25 mouse cellular contexts compared by ENCODE assay signal in genomic region chr16:11245767-11246166, GRCm38 (mm10). TPM values are rescaled to one million over a fixed set of nuclear protein-coding genes. Genes with fewer than 3 reads are reported as not detected.
DNase-seq lines count a peak whose midpoint lies in the region; ATAC-seq and TF ChIP-seq lines count a peak whose summit lies in the region.
"Had no signal": no experiment of that assay in that cellular context is flagged by ENCODE, and none has a peak within 500 bp of the region (broad histone marks: within the 10 kb centered on the region; RNA-seq: fewer than 3 reads in every experiment).

No protein-coding gene starts in this region.

- H3K4me3 ChIP-seq in intestine, embryonic 16.5 days (ENCODE audit: low read length) = no peak overlapping the region
- no peak overlapping the region for H3K4me3 ChIP-seq in intestine, embryonic 15.5 days (replicated peaks)
- H3K4me3 ChIP-seq in CH12.LX (replicated peaks in 1 of 3; ENCODE audit: low read depth in 2 of 3, low read length in 2 of 3, poor library complexity in 1 of 3) = no peak overlapping the region
- H3K4me3 ChIP-seq in ES-Bruce4 (ENCODE audit: low read depth, low read length) = peak overlapping the region; percentile 3; the same call in 1 of the 2 replicates
- H3K4me3 ChIP-seq in intestine, postnatal 0 days (ENCODE audit: low read depth, low read length) = no peak overlapping the region
- H3K4me3 ChIP-seq: embryonic facial prominence, embryonic 10.5 days; embryonic facial prominence, embryonic 12.5 days; forebrain, embryonic 13.5 days; forebrain, embryonic 15.5 days had no signal

- in situ Hi-C loops in CH12.LX (cut with MboI; ENCODE audit: low pct_ligation_motif_present, low pct_unique_long_range_greater_than_20kb, low sequenced_read_pairs) = no loop called here

- TF ChIP-seq EP300 in CH12.LX (IDR thresholded peaks at IDR 0.05; ENCODE audit: low read length) (no peak), ES-Bruce4 (IDR thresholded peaks at IDR 0.05; ENCODE audit: insufficient read depth, low read depth, low read length) (no peak)

- 0 out of 2 replicates have a peak, but pooled peaks have one; percentile 56 for ATAC-seq in intestine, embryonic 16.5 days
- ATAC-seq in intestine, embryonic 15.5 days = no peak
- ATAC-seq in intestine, postnatal 0 days = peak; percentile 73
- ATAC-seq: activated CD4-positive, CD25-positive, alpha-beta regulatory T cell, adult 4 months; CD4-positive, CD25-positive, alpha-beta regulatory T cell, adult 4 months; forebrain, embryonic 13.5 days; forebrain, embryonic 15.5 days; forebrain, postnatal 0 days; Patski had no signal

- H3K4me1 ChIP-seq in intestine, embryonic 16.5 days (ENCODE audit: control insufficient read depth, insufficient read depth, low read length) = peaks cover 15% of the 10 kb centered on the region
- H3K4me1 ChIP-seq in intestine, embryonic 15.5 days (replicated peaks) = 0 out of 2 replicates have a peak, but pooled peaks cover 3% of the 10 kb centered on the region
- H3K4me1 ChIP-seq in CH12.LX (ENCODE audit: control insufficient read depth in 1 of 2, insufficient read depth in 2 of 2) = peaks cover 2 to 41% of the 10 kb centered on the region in 2 experiments; a peak in 3 of 4 replicates
- H3K4me1 ChIP-seq in ES-Bruce4 (ENCODE audit: control insufficient read depth, insufficient read depth, low read length) = no peaks in the 10 kb centered on the region
- H3K4me1 ChIP-seq in intestine, postnatal 0 days (replicated peaks; ENCODE audit: control insufficient read depth, insufficient read depth, low read length) = no peaks in the 10 kb centered on the region
- H3K4me1 ChIP-seq: embryonic facial prominence, embryonic 10.5 days; embryonic facial prominence, embryonic 12.5 days had no signal

- H3K4me2 ChIP-seq in intestine, embryonic 16.5 days (ENCODE audit: low read depth, low read length) = no peak overlapping the region
- H3K4me2 ChIP-seq in intestine, embryonic 15.5 days (replicated peaks) = no peak overlapping the region
- H3K4me2 ChIP-seq in CH12.LX (ENCODE audit: insufficient read depth, low read depth, poor library complexity, severe bottlenecking) = no peak overlapping the region
- H3K4me2 ChIP-seq in intestine, postnatal 0 days (replicated peaks; ENCODE audit: low read depth) = no peak overlapping the region
- H3K4me2 ChIP-seq: embryonic facial prominence, embryonic 12.5 days; forebrain, embryonic 13.5 days; forebrain, embryonic 15.5 days had no signal

- H3K27me3 ChIP-seq in intestine, embryonic 16.5 days (replicated peaks; ENCODE audit: control insufficient read depth, insufficient read depth, low read length) = no peaks in the 10 kb centered on the region
- H3K27me3 ChIP-seq in intestine, embryonic 15.5 days (replicated peaks) = no peaks in the 10 kb centered on the region
- no peaks in the 10 kb centered on the region for H3K27me3 ChIP-seq in CH12.LX (replicated peaks)
- no peaks in the 10 kb centered on the region for H3K27me3 ChIP-seq in ES-Bruce4 (ENCODE audit: control insufficient read depth, insufficient read depth, low read length, poor library complexity, severe bottlenecking)
- no peaks in the 10 kb centered on the region for H3K27me3 ChIP-seq in intestine, postnatal 0 days (replicated peaks; ENCODE audit: control insufficient read depth, insufficient read depth, low read length)
- H3K27me3 ChIP-seq: embryonic facial prominence, embryonic 12.5 days; forebrain, embryonic 13.5 days; forebrain, embryonic 15.5 days; Patski had no signal

- DNase-seq in CH12.LX (ENCODE audit: extremely low read depth) = no peak
- no peak for DNase-seq in urinary bladder, postnatal 14 days (ENCODE audit: low spot score)
- no peak for DNase-seq in adrenal gland, adult 18-20 months (ENCODE audit: low spot score in 2 of 2)
- DNase-seq: adrenal gland, adult 2 months; adrenal gland, postnatal 10 days; adrenal gland, postnatal 25 days; B cell, adult 2 months; cerebellum, adult 11 months; cerebellum, adult 18-20 months; cerebellum, adult 8-10 months; cerebellum, postnatal 10 days; cerebellum, postnatal 25 days; forebrain, postnatal 0 days had no signal

- no peak overlapping the region for H3K27ac ChIP-seq in intestine, embryonic 16.5 days (ENCODE audit: low read length)
- H3K27ac ChIP-seq in intestine, embryonic 15.5 days = no peak overlapping the region
- peak overlapping the region; percentile 24; the same call in 1 of the 2 replicates for H3K27ac ChIP-seq in CH12.LX (ENCODE audit: insufficient read depth, low read depth)
- no peak overlapping the region for H3K27ac ChIP-seq in ES-Bruce4 (ENCODE audit: insufficient read depth, low read length)
- no peak overlapping the region for H3K27ac ChIP-seq in intestine, postnatal 0 days (ENCODE audit: low read depth, low read length)
- H3K27ac ChIP-seq: embryonic facial prominence, embryonic 10.5 days; embryonic facial prominence, embryonic 12.5 days; forebrain, embryonic 13.5 days; forebrain, embryonic 15.5 days had no signal

- WGBS in intestine, embryonic 16.5 days = 69% methylated on average over 9 of the region's 9 CpGs
- 72% methylated on average over 9 of the region's 9 CpGs for WGBS in intestine, embryonic 15.5 days
- WGBS in intestine, postnatal 0 days = 48% methylated on average over 9 of the region's 9 CpGs

- H3K36me3 ChIP-seq in intestine, embryonic 16.5 days (ENCODE audit: control insufficient read depth, insufficient read depth, low read length) = no peaks in the 10 kb centered on the region
- H3K36me3 ChIP-seq in intestine, embryonic 15.5 days = no peaks in the 10 kb centered on the region
- H3K36me3 ChIP-seq in CH12.LX (replicated peaks in 1 of 2; ENCODE audit: control insufficient read depth in 1 of 2, insufficient read depth in 1 of 2, low read length in 1 of 2) = peaks cover 4 to 60% of the 10 kb centered on the region in 2 experiments
- 0 out of 2 replicates have a peak, but pooled peaks cover 5% of the 10 kb centered on the region for H3K36me3 ChIP-seq in ES-Bruce4 (ENCODE audit: control insufficient read depth, insufficient read depth, low read length, poor library complexity, severe bottlenecking)
- H3K36me3 ChIP-seq in intestine, postnatal 0 days (ENCODE audit: control insufficient read depth, insufficient read depth) = no peaks in the 10 kb centered on the region
- H3K36me3 ChIP-seq: embryonic facial prominence, embryonic 12.5 days; forebrain, embryonic 15.5 days had no signal

- no peak for TF ChIP-seq RAD21 in CH12.LX (IDR thresholded peaks at IDR 0.05; ENCODE audit: low read depth, low read length)

- dilution Hi-C loops in CH12.LX (cut with MboI; ENCODE audit: extremely low pct_ligation_motif_present, extremely low pct_unique_long_range_greater_than_20kb, low sequenced_read_pairs) = no loop called here

- TF ChIP-seq CTCF in CH12.LX (conservative IDR thresholded peaks at IDR 0.05 in 1 of 2, IDR thresholded peaks at IDR 0.05 in 1 of 2; ENCODE audit: low read depth in 2 of 2, low read length in 2 of 2) (no peak), ES-Bruce4 (IDR thresholded peaks at IDR 0.05; ENCODE audit: low read depth, low read length) (no peak)
- TF ChIP-seq CTCF in intestine, postnatal 0 days (IDR thresholded peaks at IDR 0.05; ENCODE audit: low read depth) = no peak

- TF ChIP-seq POLR2A in CH12.LX (IDR thresholded peaks at IDR 0.05; ENCODE audit: low read depth, low read length) (no peak), ES-Bruce4 (IDR thresholded peaks at IDR 0.05; ENCODE audit: insufficient read depth, low read length) (no peak)

- H3K9me3 ChIP-seq in intestine, embryonic 16.5 days (ENCODE audit: control insufficient read depth, low read length) = no peaks in the 10 kb centered on the region
- no peaks in the 10 kb centered on the region for H3K9me3 ChIP-seq in intestine, embryonic 15.5 days
- no peaks in the 10 kb centered on the region for H3K9me3 ChIP-seq in CH12.LX (replicated peaks; ENCODE audit: low read length)
- H3K9me3 ChIP-seq in ES-Bruce4 (replicated peaks; ENCODE audit: control insufficient read depth, insufficient read depth, low read length, poor library complexity, severe bottlenecking) = no peaks in the 10 kb centered on the region
- no peaks in the 10 kb centered on the region for H3K9me3 ChIP-seq in intestine, postnatal 0 days (ENCODE audit: control insufficient read depth)
- H3K9me3 ChIP-seq: embryonic facial prominence, embryonic 10.5 days; embryonic facial prominence, embryonic 12.5 days; forebrain, embryonic 13.5 days; forebrain, embryonic 15.5 days; G1E had no signal

- H3K9ac ChIP-seq in intestine, embryonic 16.5 days (ENCODE audit: low read depth, low read length) = no peak overlapping the region
- no peak overlapping the region for H3K9ac ChIP-seq in intestine, embryonic 15.5 days
- no peak overlapping the region for H3K9ac ChIP-seq in CH12.LX (ENCODE audit: insufficient read depth, low read depth)
- no peak overlapping the region for H3K9ac ChIP-seq in ES-Bruce4 (ENCODE audit: low read depth, poor library complexity, severe bottlenecking)
- H3K9ac ChIP-seq in intestine, postnatal 0 days (ENCODE audit: low read depth, low read length) = no peak overlapping the region
- H3K9ac ChIP-seq: embryonic facial prominence, embryonic 12.5 days; forebrain, embryonic 13.5 days; forebrain, embryonic 15.5 days; forebrain, postnatal 0 days had no signal

- peaks cover 89% of the 10 kb centered on the region for H3K79me2 ChIP-seq in CH12.LX (replicated peaks; ENCODE audit: control insufficient read depth, extremely low read depth, insufficient read depth, poor library complexity, severe bottlenecking)

TF ChIP-seq in CH12.LX, 34 proteins besides CTCF, POLR2A, EP300 and RAD21 (continues in another document):
- TF ChIP-seq BHLHE40 (IDR thresholded peaks at IDR 0.05; ENCODE audit: low read depth, low read length) = no peak

RNA-seq across cellular contexts. Expression of gene Gspt1, which starts 8.4 kb away (rescaled TPM):
- 53.0 and 54.9 TPM in 2 replicates for polyA plus RNA-seq in intestine, embryonic 16.5 days (2015; fragmentation: Nextera tagmentation; extraction: Ambion mirVana)
- polyA plus RNA-seq in intestine, embryonic 15.5 days (2015; fragmentation: Nextera tagmentation; extraction: Ambion mirVana) = 69.4 and 78.8 TPM in 2 replicates
- total RNA-seq in CH12.LX (2012; rRNA removed) (111 and 132 TPM in 2 replicates), CH12.LX (2014; rRNA removed) (147 and 151 TPM in 2 replicates)
- polyA plus RNA-seq in CH12.LX (2012; ENCODE audit: insufficient read length, low read depth) (502 and 886 TPM in 2 replicates), ES-Bruce4 (2011; ENCODE audit: insufficient read depth, insufficient read length, low read depth, missing spikeins) (267 and 290 TPM in 2 replicates)
- polyA plus RNA-seq in intestine, postnatal 0 days (2015; fragmentation: Nextera tagmentation; extraction: Ambion mirVana) = 47.3 and 48.4 TPM in 2 replicates
- total RNA-seq in adrenal gland, adult 18-20 months (2021) = 100 to 1,000 TPM; 110 to 145 TPM

RNA-seq across cellular contexts. Expression of gene Rsl1d1, which starts 42.6 kb away (rescaled TPM):
- polyA plus RNA-seq in intestine, embryonic 16.5 days (2015; fragmentation: Nextera tagmentation; extraction: Ambion mirVana) = 150 and 170 TPM in 2 replicates
- polyA plus RNA-seq in intestine, embryonic 15.5 days (2015; fragmentation: Nextera tagmentation; extraction: Ambion mirVana) = 183 and 209 TPM in 2 replicates
- total RNA-seq in CH12.LX (2012; rRNA removed) (177 and 244 TPM in 2 replicates), CH12.LX (2014; rRNA removed) (697 and 769 TPM in 2 replicates)
- polyA plus RNA-seq in CH12.LX (2012; ENCODE audit: insufficient read length, low read depth) (494 and 495 TPM in 2 replicates), ES-Bruce4 (2011; ENCODE audit: insufficient read depth, insufficient read length, low read depth, missing spikeins) (341 and 391 TPM in 2 replicates)
- polyA plus RNA-seq in intestine, postnatal 0 days (2015; fragmentation: Nextera tagmentation; extraction: Ambion mirVana) = 61.1 and 65.5 TPM in 2 replicates
- 10 to 100 TPM; 73.7 to 82.3 TPM for total RNA-seq in adrenal gland, adult 18-20 months (2021)
